Mouse (Mus musculus): ENCODE measurements at regions not wholly inside any gene's neighbourhood (a gene's known extent, or its start where the extent isn't known, plus 50 kb on each side); places are given as distances from the start of the nearest gene placed in this dataset.
"Not testable (repeated sequence)": the region's sequence is repeated elsewhere in the genome, so short reads cannot be mapped to it uniquely, and the experiment has no call there.

DNA sequence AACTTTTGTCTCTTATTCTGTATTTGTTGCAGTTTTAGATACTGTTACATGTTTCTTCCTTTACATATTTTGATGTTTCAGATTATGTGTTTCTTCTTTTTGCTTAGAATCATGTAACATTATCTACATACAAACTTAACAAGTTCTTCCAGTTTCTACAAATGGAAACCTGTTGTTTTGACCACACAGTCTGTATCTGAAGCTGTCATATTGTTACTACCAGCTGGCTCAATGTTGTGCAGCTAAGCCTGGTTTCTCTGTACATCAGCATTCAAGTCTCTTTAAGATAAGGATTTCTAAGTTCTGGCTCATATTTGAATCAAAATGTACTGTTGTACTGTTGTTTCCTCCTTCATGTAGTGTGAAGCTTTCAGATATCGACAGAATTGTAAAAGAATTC, 65.4 kb upstream of the Vps41 start:
- Histone ChIP-seq H3K4me1 (ENCODE audit: control insufficient read depth in 2 of 2, insufficient read depth in 2 of 2, low read length in 2 of 2) (no peaks in the 10 kb centered on the region), H3K9ac (ENCODE audit: low read length) (no peak overlapping the region), H3K27me3 (ENCODE audit: control insufficient read depth, insufficient read depth, low read length) (no peaks in the 10 kb centered on the region), H3K9me3 (ENCODE audit: control insufficient read depth, low read length) (0 out of 2 replicates have a peak, but pooled peaks cover 3% of the 10 kb centered on the region), H3K4me2 (ENCODE audit: low read length) (no peak overlapping the region), H3K36me3 (ENCODE audit: control insufficient read depth, insufficient read depth, low read length) (no peaks in the 10 kb centered on the region), H3K4me3 (ENCODE audit: control insufficient read depth in 1 of 2, insufficient read depth in 1 of 2, low read depth in 1 of 2, low read length in 2 of 2) (no peak overlapping the region), H3K27ac (replicated peaks in 1 of 2; ENCODE audit: control insufficient read depth in 1 of 2, insufficient read depth in 1 of 2, low read depth in 2 of 2, low read length in 2 of 2) (no peak overlapping the region)
- WGBS: 67% methylated on average over 1 of the region's 1 CpGs
- ATAC-seq (ENCODE audit: insufficient number of reproducible peaks, insufficient read depth, low FRiP score, low read depth): no peak

DNA sequence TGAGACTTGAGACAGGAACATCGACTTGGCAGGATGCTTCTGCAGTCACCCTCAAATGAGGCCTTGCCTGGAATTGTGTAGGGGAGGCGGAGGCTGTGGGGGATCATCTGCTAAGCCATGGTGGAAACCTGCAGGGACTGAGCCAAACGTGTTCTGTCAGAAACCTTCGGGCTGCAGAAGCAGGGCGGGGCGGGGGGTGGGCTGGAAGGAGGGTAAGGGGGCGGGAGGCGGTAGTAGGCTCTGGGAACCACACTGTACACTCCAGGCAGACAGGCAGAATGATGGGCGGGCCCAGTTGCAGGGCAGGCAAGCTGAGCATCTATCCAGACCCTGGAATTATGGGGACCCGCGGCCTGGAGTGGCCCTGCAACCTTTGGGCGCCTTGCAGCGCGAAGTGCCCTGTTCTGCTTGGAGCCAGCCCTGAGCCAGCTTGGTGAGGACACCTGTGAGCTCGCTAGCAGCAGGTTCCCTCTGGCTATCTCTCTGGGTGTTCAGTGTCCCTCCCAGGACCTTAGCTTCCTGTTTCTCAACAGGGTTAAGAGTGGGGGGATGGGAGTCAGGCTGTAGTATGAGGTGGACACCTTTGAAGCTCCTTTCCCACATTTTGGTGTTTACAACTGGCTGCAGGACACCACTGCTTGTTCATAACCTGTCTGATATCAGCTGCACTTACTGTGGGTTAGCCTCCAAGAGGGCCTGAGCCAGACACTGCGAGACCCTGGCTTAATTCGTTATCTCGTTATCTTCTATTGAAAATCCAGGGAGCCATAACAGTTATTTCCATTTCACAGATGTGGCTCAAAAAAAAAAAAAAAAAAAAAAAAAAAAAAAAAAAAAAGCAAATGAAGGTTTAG, 102.1 kb upstream of the Vps41 start:
- Histone ChIP-seq H3K9ac (ENCODE audit: low read length) (no peak overlapping the region), H3K4me3 (ENCODE audit: control insufficient read depth in 1 of 2, insufficient read depth in 1 of 2, low read depth in 1 of 2, low read length in 2 of 2) (no peak overlapping the region), H3K9me3 (ENCODE audit: control insufficient read depth, low read length) (no peaks in the 10 kb centered on the region), H3K27me3 (ENCODE audit: control insufficient read depth, insufficient read depth, low read length) (no peaks in the 10 kb centered on the region), H3K4me2 (ENCODE audit: low read length) (peak overlapping the region; percentile 52), H3K36me3 (ENCODE audit: control insufficient read depth, insufficient read depth, low read length) (no peaks in the 10 kb centered on the region), H3K4me1 (ENCODE audit: control insufficient read depth in 2 of 2, insufficient read depth in 2 of 2, low read length in 2 of 2) (no peaks in the 10 kb centered on the region), H3K27ac (replicated peaks in 1 of 2; ENCODE audit: control insufficient read depth in 1 of 2, insufficient read depth in 1 of 2, low read depth in 2 of 2, low read length in 2 of 2) (no peak overlapping the region)
- ATAC-seq (ENCODE audit: insufficient number of reproducible peaks, insufficient read depth, low FRiP score, low read depth): 0 out of 2 replicates have a peak, but pooled peaks have one; percentile 21
- 19% methylated on average over 17 of the region's 18 CpGs for WGBS

DNA sequence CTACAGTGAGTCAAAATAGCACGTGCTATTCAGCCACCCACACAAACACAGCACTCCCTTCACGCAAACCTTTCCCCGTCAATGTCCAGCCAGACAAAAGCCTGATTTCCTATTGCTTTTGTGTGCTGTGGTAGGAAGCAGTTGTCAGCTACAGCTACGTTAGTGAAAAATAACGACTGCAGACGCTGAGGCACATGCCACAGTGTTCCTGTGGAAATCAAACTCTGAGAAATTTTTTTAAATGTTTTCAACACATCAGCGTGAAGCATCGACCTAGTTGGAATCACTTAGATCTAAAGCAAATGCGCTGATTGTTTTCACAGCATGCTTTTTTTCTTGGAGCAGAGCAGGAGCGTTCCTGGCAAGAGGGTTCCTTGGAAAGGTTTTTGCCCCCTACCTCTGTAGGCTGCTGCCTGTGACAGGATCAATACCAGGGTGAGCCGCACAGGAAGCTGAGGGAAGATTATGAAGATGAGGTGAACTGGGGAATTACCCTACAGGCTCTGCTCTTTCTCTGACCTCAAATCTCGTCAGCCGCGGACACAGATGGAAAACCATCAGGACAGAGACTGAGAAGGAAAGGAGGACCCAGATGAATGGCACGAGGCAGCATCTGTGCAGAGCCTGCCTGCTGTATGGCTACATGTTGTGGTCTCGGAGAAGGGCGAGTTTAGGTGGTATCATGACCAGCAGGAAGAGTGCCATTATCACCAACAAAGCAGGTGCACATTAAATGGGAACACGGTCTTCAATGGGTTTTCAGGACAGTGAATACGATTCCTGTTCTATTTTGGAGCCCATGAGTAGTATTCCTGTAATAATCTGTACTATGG, 136.2 kb upstream of the Vps41 start:
- H3K36me3 ChIP-seq (ENCODE audit: control insufficient read depth, insufficient read depth, low read length): no peaks in the 10 kb centered on the region
- no peak overlapping the region for H3K4me2 ChIP-seq (ENCODE audit: low read length)
- H3K27me3 ChIP-seq (ENCODE audit: control insufficient read depth, insufficient read depth, low read length): no peaks in the 10 kb centered on the region
- no peaks in the 10 kb centered on the region for H3K9me3 ChIP-seq (ENCODE audit: control insufficient read depth, low read length)
- no peak overlapping the region for H3K27ac ChIP-seq (replicated peaks in 1 of 2; ENCODE audit: control insufficient read depth in 1 of 2, insufficient read depth in 1 of 2, low read depth in 2 of 2, low read length in 2 of 2)
- 47% methylated on average over 19 of the region's 19 CpGs for WGBS
- no peak overlapping the region for H3K4me3 ChIP-seq (ENCODE audit: control insufficient read depth in 1 of 2, insufficient read depth in 1 of 2, low read depth in 1 of 2, low read length in 2 of 2)
- ATAC-seq (ENCODE audit: insufficient number of reproducible peaks, insufficient read depth, low FRiP score, low read depth): no peak
- no peak overlapping the region for H3K9ac ChIP-seq (ENCODE audit: low read length)
- no peaks in the 10 kb centered on the region for H3K4me1 ChIP-seq (ENCODE audit: control insufficient read depth in 2 of 2, insufficient read depth in 2 of 2, low read length in 2 of 2)

DNA sequence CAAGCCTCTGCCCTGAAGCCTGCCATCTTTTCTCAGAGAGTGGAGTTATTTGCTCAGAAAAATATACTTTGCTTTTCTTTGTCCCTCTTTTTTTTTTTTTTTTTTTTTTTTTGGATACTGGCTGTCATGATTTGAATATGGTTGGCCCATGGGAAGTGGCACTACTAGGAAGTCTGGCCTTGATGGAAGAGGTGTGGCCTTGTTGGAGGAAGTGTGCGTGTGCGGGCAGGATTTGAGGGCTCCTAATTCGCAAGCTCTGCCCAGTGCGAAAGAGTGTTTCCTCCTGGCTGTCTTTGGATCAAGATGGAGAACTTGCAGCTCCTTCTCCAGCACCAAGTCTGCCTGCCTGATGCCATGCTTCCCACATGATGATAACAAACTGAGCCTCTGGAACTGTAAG, 141.1 kb upstream of the Vps41 start:
- Histone ChIP-seq H3K9me3 (ENCODE audit: control insufficient read depth, low read length) (no peaks in the 10 kb centered on the region), H3K4me2 (ENCODE audit: low read length) (no peak overlapping the region), H3K36me3 (ENCODE audit: control insufficient read depth, insufficient read depth, low read length) (no peaks in the 10 kb centered on the region), H3K4me3 (ENCODE audit: control insufficient read depth in 1 of 2, insufficient read depth in 1 of 2, low read depth in 1 of 2, low read length in 2 of 2) (no peak overlapping the region), H3K27ac (replicated peaks in 1 of 2; ENCODE audit: control insufficient read depth in 1 of 2, insufficient read depth in 1 of 2, low read depth in 2 of 2, low read length in 2 of 2) (no peak overlapping the region), H3K4me1 (ENCODE audit: control insufficient read depth in 2 of 2, insufficient read depth in 2 of 2, low read length in 2 of 2) (no peaks in the 10 kb centered on the region), H3K9ac (ENCODE audit: low read length) (no peak overlapping the region), H3K27me3 (ENCODE audit: control insufficient read depth, insufficient read depth, low read length) (no peaks in the 10 kb centered on the region)
- WGBS: 85% methylated on average over 4 of the region's 4 CpGs
- ATAC-seq (ENCODE audit: insufficient number of reproducible peaks, insufficient read depth, low FRiP score, low read depth): no peak

DNA sequence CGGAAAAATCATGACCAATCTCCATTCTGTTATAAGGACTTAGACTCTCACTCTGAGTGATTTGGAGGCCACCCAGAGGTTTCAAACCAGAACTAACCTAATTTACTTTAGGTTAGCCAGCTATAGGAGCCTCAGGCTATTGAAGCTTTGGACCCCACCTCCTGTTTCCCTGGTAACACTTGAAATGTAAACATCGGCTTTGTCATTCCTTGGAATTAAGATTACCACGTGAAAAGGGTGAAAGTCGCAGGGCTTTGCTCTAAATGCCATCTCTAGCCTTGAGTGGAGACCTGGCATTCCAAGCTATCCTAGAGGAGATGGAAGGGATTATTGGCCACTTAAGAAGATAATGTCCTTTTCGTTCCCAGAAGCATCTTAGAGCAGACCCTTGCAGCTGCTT, 141.5 kb upstream of the Vps41 start:
- no peak for ATAC-seq (ENCODE audit: insufficient number of reproducible peaks, insufficient read depth, low FRiP score, low read depth)
- no peak overlapping the region for H3K27ac ChIP-seq (replicated peaks in 1 of 2; ENCODE audit: control insufficient read depth in 1 of 2, insufficient read depth in 1 of 2, low read depth in 2 of 2, low read length in 2 of 2)
- 17% methylated on average over 5 of the region's 5 CpGs for WGBS
- H3K4me3 ChIP-seq (ENCODE audit: control insufficient read depth in 1 of 2, insufficient read depth in 1 of 2, low read depth in 1 of 2, low read length in 2 of 2): no peak overlapping the region
- H3K27me3 ChIP-seq (ENCODE audit: control insufficient read depth, insufficient read depth, low read length): no peaks in the 10 kb centered on the region
- H3K4me1 ChIP-seq (ENCODE audit: control insufficient read depth in 2 of 2, insufficient read depth in 2 of 2, low read length in 2 of 2): no peaks in the 10 kb centered on the region
- no peaks in the 10 kb centered on the region for H3K9me3 ChIP-seq (ENCODE audit: control insufficient read depth, low read length)
- H3K36me3 ChIP-seq (ENCODE audit: control insufficient read depth, insufficient read depth, low read length): no peaks in the 10 kb centered on the region
- no peak overlapping the region for H3K9ac ChIP-seq (ENCODE audit: low read length)
- H3K4me2 ChIP-seq (ENCODE audit: low read length): no peak overlapping the region

DNA sequence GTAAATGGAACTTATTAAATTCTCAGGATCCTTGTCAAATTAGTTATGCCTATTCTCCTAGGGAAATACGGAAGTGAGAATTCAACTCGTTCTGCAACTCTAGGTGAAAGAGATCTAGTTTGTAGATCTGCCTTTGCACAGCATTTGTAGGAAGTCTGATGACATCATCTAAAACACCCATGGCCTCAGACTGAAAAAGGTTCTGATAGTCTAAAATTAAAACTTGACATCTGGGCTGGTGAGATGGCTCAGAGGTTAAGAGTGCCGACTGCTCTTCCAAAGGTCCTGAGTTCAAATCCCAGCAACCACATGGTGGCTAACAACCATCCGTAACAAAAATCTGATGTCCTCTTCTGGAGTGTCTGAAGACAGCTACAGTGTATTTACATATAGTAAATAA, 144.5 kb upstream of the Pou6f2 start:
- H3K27me3 ChIP-seq (ENCODE audit: control insufficient read depth, insufficient read depth, low read length); H3K36me3 ChIP-seq (ENCODE audit: control insufficient read depth, insufficient read depth, low read length); H3K4me2 ChIP-seq (ENCODE audit: low read length); H3K27ac ChIP-seq (replicated peaks in 1 of 2; ENCODE audit: control insufficient read depth in 1 of 2, insufficient read depth in 1 of 2, low read depth in 2 of 2, low read length in 2 of 2); H3K4me3 ChIP-seq (ENCODE audit: control insufficient read depth in 1 of 2, insufficient read depth in 1 of 2, low read depth in 1 of 2, low read length in 2 of 2); H3K9ac ChIP-seq (ENCODE audit: low read length); H3K9me3 ChIP-seq (ENCODE audit: control insufficient read depth, low read length); H3K4me1 ChIP-seq (ENCODE audit: control insufficient read depth in 2 of 2, insufficient read depth in 2 of 2, low read length in 2 of 2); ATAC-seq (ENCODE audit: insufficient number of reproducible peaks, insufficient read depth, low FRiP score, low read depth): not testable (repeated sequence)
- 78% methylated on average over 4 of the region's 4 CpGs for WGBS

DNA sequence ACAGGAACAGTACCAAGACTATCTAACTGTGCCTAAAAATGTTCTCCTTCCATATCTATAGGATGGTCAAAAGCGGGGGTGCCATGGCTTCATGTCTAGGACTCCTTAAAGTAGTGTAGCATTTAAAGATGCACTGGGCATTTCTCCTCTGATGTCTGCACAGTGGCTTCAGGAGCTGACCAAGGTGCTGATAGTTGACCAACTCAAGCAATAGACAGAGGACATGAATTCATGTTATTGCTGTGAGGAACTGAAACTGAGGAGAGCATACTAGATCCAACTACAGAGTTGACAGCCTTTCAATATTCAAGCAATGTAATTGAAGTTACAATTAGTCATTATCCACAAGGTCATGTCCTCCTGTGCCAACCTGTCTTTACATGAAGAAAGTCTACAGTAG, 133.0 kb upstream of the Pou6f2 start:
- Histone ChIP-seq H3K4me1 (ENCODE audit: control insufficient read depth in 2 of 2, insufficient read depth in 2 of 2, low read length in 2 of 2) (no peaks in the 10 kb centered on the region), H3K9ac (ENCODE audit: low read length) (no peak overlapping the region), H3K9me3 (ENCODE audit: control insufficient read depth, low read length) (no peaks in the 10 kb centered on the region), H3K36me3 (ENCODE audit: control insufficient read depth, insufficient read depth, low read length) (no peaks in the 10 kb centered on the region), H3K27me3 (ENCODE audit: control insufficient read depth, insufficient read depth, low read length) (no peaks in the 10 kb centered on the region), H3K27ac (replicated peaks in 1 of 2; ENCODE audit: control insufficient read depth in 1 of 2, insufficient read depth in 1 of 2, low read depth in 2 of 2, low read length in 2 of 2) (no peak overlapping the region), H3K4me3 (ENCODE audit: control insufficient read depth in 1 of 2, insufficient read depth in 1 of 2, low read depth in 1 of 2, low read length in 2 of 2) (no peak overlapping the region), H3K4me2 (ENCODE audit: low read length) (no peak overlapping the region)
- 40% methylated on average over 1 of the region's 1 CpGs for WGBS
- ATAC-seq (ENCODE audit: insufficient number of reproducible peaks, insufficient read depth, low FRiP score, low read depth): no peak
